Mouse (Mus musculus) kidney, postnatal 0 days (tissue): ENCODE data around the gene Galnt3. TPM values are rescaled to one million over a fixed set of nuclear protein-coding genes. Genes with fewer than 3 reads are reported as not detected.

Experiments
- ATAC-seq: fragments of 200-750 bp; cut with Nextera tagmentation; replicated peaks from 2 replicates; pipeline ENCODE4 v1.8.0; 2017; ENCODE audit warnings: low read depth, moderate number of reproducible peaks, moderate TSS enrichment, moderate library complexity; ENCODE audit not compliant: low FRiP score
- DNase-seq: peaks from one replicate; pipeline ENCODE4 v3.0.0-alpha.2; 2016; ENCODE audit warnings: low spot score
- H3K27ac ChIP-seq: fragments of 300-500 bp; sonication (generic); 2 replicates; pipeline ENCODE4 v1.5.1; 2014; ENCODE audit warnings: mild to moderate bottlenecking
- H3K27me3 ChIP-seq: fragments of 300-500 bp; sonication (generic); 2 replicates; pipeline ENCODE4 v1.6.1; 2014; ENCODE audit warnings: low read length, mixed read lengths; ENCODE audit not compliant: insufficient read depth
- H3K36me3 ChIP-seq: fragments of 300-500 bp; sonication (generic); 2 replicates; pipeline ENCODE4 v1.6.1; 2014; ENCODE audit warnings: low read length, mixed read lengths; ENCODE audit not compliant: insufficient read depth
- H3K4me1 ChIP-seq: fragments of 300-500 bp; sonication (generic); replicated peaks from 2 replicates; pipeline ENCODE4 v1.6.1; 2014; ENCODE audit warnings: antibody characterized with exemption, low read length, mixed read lengths; ENCODE audit not compliant: insufficient read depth
- H3K4me2 ChIP-seq: fragments of 300-500 bp; sonication (generic); 2 replicates; pipeline ENCODE4 v1.6.1; 2014; ENCODE audit warnings: mild to moderate bottlenecking, low read length, moderate library complexity, mixed read lengths
- H3K4me3 ChIP-seq: fragments of 300-500 bp; sonication (generic); replicated peaks from 2 replicates; pipeline ENCODE4 v1.5.1; 2014; ENCODE audit warnings: low read depth, low read length
- H3K9ac ChIP-seq: fragments of 300-500 bp; sonication (generic); 2 replicates; pipeline ENCODE4 v1.6.1; 2014; ENCODE audit warnings: low read depth, low read length
- H3K9me3 ChIP-seq: fragments of 300-500 bp; sonication (generic); replicated peaks from 2 replicates; pipeline ENCODE4 v1.6.1; 2016; ENCODE audit warnings: low read length, inconsistent platforms, mixed read lengths
- CTCF ChIP-seq: IDR thresholded peaks from 2 replicates; pipeline ENCODE4 v1.5.1; 2016; ENCODE audit warnings: antibody characterized with exemption, low read depth, mild to moderate bottlenecking, moderate library complexity
- WGBS: fragments of 180-500 bp; shearing (Covaris S2); extraction: QIAGEN DNeasy Blood & Tissue Kit; methylation state at CpG from one replicate; pipeline ENCODE4 v1.1.7; 2014; 5-methylcytosine and 5-hydroxymethylcytosine counted together
- polyA plus RNA-seq: library from polyadenylated mRNA; unstranded; fragments of >200 nt; fragmentation: Nextera tagmentation; extraction: Ambion mirVana; gene quantifications from 2 replicates; pipeline ENCODE4 v1.2.1, GENCODE M21; 2015

Gene Galnt3
- polyA plus RNA-seq: 15.3 and 17.3 TPM in 2 replicates

GRCm38 (mm10) chr2:66124591-66125271, at the start of gene Galnt3:
Gene Galnt3, minus strand, starts transcription at chr2:66124994.
- 0 out of 2 replicates have a peak, but pooled peaks cover 4% of the 10 kb centered on the region for H3K4me1 ChIP-seq
- peak within 1 kb of the TSS; percentile 62 for H3K27ac ChIP-seq
- peak within 1 kb of the TSS; percentile 98 for H3K4me2 ChIP-seq
- H3K36me3 ChIP-seq: no peaks in the 10 kb centered on the region
- peak within 1 kb of the TSS; percentile 74 for H3K9ac ChIP-seq
- DNase-seq (peak; percentile 73), ATAC-seq (peak; percentile 83)
- peak within 1 kb of the TSS; percentile 76 for H3K4me3 ChIP-seq
- H3K27me3 ChIP-seq: peaks cover 11% of the 10 kb centered on the region; the same call in 1 of the 2 replicates
- TF ChIP-seq CTCF: no peak
- WGBS: under 1% methylated on average over 65 of the region's 74 CpGs
- no peaks in the 10 kb centered on the region for H3K9me3 ChIP-seq

GRCm38 (mm10) chr2:66173134-66173533, 48.3 kb upstream of the Galnt3 start:
- Histone ChIP-seq H3K4me3 (no peak overlapping the region), H3K27ac (no peak overlapping the region), H3K4me2 (no peak overlapping the region), H3K36me3 (no peaks in the 10 kb centered on the region), H3K9ac (no peak overlapping the region), H3K9me3 (no peaks in the 10 kb centered on the region), H3K4me1 (no peaks in the 10 kb centered on the region), H3K27me3 (no peaks in the 10 kb centered on the region)
- DNase-seq: no peak
- no peak for TF ChIP-seq CTCF
- 82% methylated on average over 5 of the region's 5 CpGs for WGBS
- ATAC-seq: no peak

DNA sequence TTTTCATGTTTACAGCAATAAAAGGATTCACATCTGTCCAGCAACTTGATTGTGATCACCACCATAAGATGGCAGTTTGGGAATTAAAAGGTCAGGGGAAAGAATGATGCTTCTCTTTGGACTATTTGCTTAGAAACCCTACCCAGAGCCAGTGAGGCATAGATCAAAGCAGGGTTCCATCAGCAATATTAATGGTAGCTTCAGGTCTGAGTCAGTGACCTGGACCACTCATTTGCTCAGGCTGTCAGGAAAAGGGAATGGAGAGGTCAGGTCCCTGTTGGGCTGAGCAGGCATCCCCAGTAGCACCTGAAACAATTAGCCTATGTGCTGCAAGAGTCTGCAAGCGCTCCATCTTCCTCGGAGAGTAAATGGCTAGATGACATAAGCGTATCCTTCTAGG, 46.8 kb upstream of the Galnt3 start:
- H3K27ac ChIP-seq: no peak overlapping the region
- TF ChIP-seq CTCF: no peak
- no peaks in the 10 kb centered on the region for H3K9me3 ChIP-seq
- DNase-seq: peak; percentile 58
- H3K9ac ChIP-seq: no peak overlapping the region
- peak overlapping the region; percentile 23; the same call in 1 of the 2 replicates for H3K4me2 ChIP-seq
- H3K27me3 ChIP-seq: no peaks in the 10 kb centered on the region
- no peaks in the 10 kb centered on the region for H3K4me1 ChIP-seq
- peak; percentile 68; the same call in 1 of the 2 replicates for ATAC-seq
- no peak overlapping the region for H3K4me3 ChIP-seq
- 47% methylated on average over 3 of the region's 3 CpGs for WGBS
- no peaks in the 10 kb centered on the region for H3K36me3 ChIP-seq

DNA sequence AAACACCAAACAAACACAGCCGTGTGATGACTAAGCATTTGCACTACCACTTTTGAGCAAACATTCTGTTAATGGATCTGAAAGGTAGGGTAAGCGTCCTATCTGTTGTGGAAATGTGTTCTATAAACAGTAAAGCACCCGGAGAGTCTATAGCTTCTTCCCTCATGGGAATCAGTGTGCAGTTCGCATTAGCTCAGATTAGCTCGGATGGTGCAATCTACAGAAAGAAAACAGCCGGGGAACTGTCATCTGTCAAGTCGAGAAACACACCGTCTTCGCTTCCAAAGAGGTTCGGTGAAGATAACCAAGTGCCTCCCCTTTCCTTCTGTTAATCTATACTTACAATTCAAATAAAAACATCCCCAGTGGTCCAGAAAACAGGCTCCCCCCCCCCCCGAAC, 45.9 kb upstream of the Galnt3 start:
- Histone ChIP-seq H3K9ac (no peak overlapping the region), H3K27me3 (no peaks in the 10 kb centered on the region), H3K9me3 (no peaks in the 10 kb centered on the region), H3K27ac (no peak overlapping the region), H3K4me1 (no peaks in the 10 kb centered on the region), H3K36me3 (no peaks in the 10 kb centered on the region), H3K4me3 (no peak overlapping the region), H3K4me2 (peak overlapping the region; percentile 23; the same call in 1 of the 2 replicates)
- WGBS: 50% methylated on average over 11 of the region's 11 CpGs
- no peak for DNase-seq
- TF ChIP-seq CTCF: no peak
- no peak for ATAC-seq

DNA sequence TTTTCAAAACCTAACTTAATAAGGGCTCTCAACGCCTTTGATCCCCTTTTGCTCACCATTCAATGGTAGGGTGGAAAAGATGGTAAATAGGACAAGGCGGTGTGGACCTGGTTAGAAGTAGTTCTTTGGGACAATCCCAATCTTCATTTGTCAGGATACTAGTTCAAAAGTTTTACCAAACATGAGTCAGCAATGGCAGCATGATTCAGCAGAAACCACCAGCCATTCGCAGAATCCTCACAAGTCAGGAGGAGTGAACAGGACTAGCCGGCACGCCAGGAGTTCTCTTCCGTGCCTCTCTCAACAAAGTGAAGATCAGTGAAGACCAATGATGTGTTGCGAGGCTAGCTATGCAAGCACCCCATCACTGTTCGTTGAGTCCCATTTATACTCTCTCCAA, 40.2 kb upstream of the Galnt3 start:
- Histone ChIP-seq H3K9ac (no peak overlapping the region), H3K9me3 (no peaks in the 10 kb centered on the region), H3K36me3 (no peaks in the 10 kb centered on the region), H3K27ac (no peak overlapping the region), H3K27me3 (no peaks in the 10 kb centered on the region), H3K4me2 (no peak overlapping the region), H3K4me3 (no peak overlapping the region), H3K4me1 (no peaks in the 10 kb centered on the region)
- WGBS: 92% methylated on average over 8 of the region's 8 CpGs
- TF ChIP-seq CTCF: no peak
- DNase-seq (no peak), ATAC-seq (no peak)

- Histone ChIP-seq H3K4me1 (no peaks in the 10 kb centered on the region), H3K9me3 (no peaks in the 10 kb centered on the region), H3K4me3 (no peak overlapping the region), H3K36me3 (no peaks in the 10 kb centered on the region), H3K4me2 (no peak overlapping the region), H3K27ac (no peak overlapping the region), H3K9ac (no peak overlapping the region), H3K27me3 (no peaks in the 10 kb centered on the region)
- ATAC-seq (no peak), DNase-seq (no peak)
- no peak for TF ChIP-seq CTCF
- WGBS: 62% methylated on average over 7 of the region's 7 CpGs
These were observed 33.5 kb upstream of the Galnt3 start for GRCm38 (mm10) chr2:66158140-66158915.
